Mouse (Mus musculus) left cerebral cortex, postnatal 10 days (tissue): Measurements from ENCODE around the gene Chka. TPM values are rescaled to one million over a fixed set of nuclear protein-coding genes. Genes with fewer than 3 reads are reported as not detected.

Experiments
- DNase-seq, 2 experiments: peaks; one replicate each; pipeline ENCODE4 v3.0.0; 2021 to 2022; ENCODE audit warnings: low spot score in 2 of 2, mixed read lengths in 1 of 2; ENCODE audit errors: extremely low spot score in 1 of 2
- intact Hi-C: fragments of 180-260 bp; cut with DNase I; formaldehyde crosslinking; loops from one replicate; pipeline ENCODE4 v1.15.1; 2025
- total RNA-seq, 2 experiments: library from RNA; stranded (reverse); gene quantifications; 2 replicates each; pipeline ENCODE4 v1.2.3; 2021

Chka gene
- total RNA-seq, 2 experiments from 2014 or later = 77.3 to 93.0 TPM

- DNase-seq = no peak
- intact Hi-C loops = no loop called here
Observed at GRCm38 (mm10) chr19:3845339-3845738, 6.2 kb upstream of the Chka start.

- DNase-seq = no peak
- intact Hi-C loops = no loop called here
Observed at GRCm38 (mm10) chr19:3845803-3846406, 5.7 kb upstream of the Chka start.

- intact Hi-C loops = no loop called here
- DNase-seq = no peak
Observed at GRCm38 (mm10) chr19:3846676-3847604, 4.6 kb upstream of the Chka start.

DNA sequence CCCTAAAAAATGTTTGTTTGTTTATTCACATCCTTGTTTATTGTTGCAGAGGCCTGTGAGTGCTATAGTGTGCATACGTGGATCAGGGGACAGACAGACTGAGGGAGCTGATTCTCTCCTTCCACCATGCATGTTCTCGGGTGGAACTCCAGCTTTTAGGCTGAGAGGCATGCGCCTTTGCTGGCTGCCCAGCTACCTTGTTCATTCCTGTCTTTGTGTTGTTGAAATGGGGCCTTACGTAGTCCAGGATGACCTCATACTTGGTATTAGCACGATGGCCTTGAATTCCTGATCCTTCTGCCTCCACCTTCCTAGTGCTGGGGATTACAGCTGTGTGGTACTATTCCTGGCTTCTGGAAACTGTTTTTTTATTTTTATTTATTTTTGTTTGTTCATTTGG, 3.9 kb upstream of the Chka start:
- no peak for DNase-seq
- intact Hi-C loops = no loop called here

GRCm38 (mm10) chr19:3848207-3848808, 3.3 kb upstream of the Chka start:
- intact Hi-C loops = no loop called here
- no peak for DNase-seq

DNA sequence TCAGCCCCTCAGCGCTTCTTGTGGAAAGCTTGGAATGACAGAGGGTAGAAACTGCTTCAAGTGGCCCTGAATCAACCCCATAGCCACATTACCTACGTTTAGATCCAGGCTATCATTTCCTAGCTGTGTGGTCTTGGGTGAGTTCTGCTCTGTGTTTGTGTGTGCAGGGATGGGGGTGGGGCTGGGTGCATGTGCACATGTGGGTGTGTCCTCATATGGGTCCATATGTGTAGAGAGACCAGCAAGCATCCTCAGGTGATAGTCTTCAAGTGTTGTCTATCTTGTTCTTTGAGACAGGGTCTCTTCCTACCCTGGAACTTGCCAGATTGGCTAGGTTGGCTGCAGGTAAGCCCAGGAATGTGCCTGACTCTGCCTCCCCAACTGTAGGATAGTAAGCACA, 2.3 kb upstream of the Chka start:
- intact Hi-C loops = no loop called here
- DNase-seq = no peak

DNA sequence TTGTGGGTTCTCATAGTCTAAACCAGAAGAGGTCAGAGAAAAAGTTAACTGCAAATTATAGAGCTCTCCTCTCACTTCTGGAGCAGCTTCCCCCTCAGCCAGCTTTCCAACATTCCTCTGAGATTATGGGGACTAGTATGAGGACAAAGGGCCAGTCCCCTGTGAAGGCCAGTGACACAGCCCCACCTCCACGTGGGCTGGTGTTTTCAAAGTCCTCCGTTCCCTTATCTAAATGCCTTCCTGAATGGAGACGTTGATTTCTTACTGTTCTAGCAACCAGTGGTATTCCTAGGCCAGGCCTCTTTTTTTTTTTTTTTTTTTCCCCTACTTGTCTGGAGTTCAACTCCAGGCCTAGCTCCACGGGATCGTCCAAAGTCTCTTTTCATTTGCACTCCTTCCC, 1.5 kb upstream of the Chka start:
- intact Hi-C loops = no loop called here

GRCm38 (mm10) chr19:3850847-3851469, 615 bp upstream of the Chka start:
- peak in 1 of 2 experiments; percentile 52 for DNase-seq
- intact Hi-C loops = no loop called here

More for the DNA sequence above, 1.5 kb upstream of the Chka start:
- DNase-seq = no peak

DNA sequence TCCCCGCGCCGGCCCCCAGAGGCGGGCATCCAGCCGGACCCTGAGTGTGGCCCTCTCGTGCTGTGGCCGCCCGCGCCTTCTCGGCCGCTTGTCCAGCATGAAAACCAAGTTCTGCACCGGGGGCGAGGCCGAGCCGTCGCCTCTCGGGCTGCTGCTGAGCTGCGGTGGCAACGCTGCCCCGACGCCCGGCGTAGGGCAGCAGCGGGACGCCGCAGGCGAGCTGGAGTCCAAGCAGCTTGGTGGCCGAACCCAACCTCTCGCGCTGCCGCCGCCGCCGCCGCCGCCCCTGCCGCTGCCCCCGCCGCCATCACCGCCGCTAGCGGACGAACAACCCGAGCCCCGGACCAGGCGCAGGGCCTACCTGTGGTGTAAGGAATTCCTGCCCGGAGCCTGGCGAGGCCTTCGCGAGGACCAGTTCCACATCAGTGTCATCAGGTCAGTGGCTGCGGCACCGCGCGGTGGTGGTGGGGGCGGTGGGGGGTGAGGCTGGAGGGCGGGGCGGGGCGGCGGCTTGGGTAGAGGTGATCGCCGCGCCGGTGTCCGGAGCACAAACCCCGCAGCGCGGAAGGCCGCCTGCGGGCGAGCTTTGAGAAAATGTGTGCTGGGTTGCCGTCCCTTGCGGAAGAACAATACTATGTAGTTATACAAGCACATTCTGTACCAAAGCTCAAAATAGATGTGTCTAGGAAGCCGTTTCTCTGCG, 557 bp downstream of the Chka start:
- peak; percentile 19 to 79 for DNase-seq
- intact Hi-C loops = no loop called here

DNA sequence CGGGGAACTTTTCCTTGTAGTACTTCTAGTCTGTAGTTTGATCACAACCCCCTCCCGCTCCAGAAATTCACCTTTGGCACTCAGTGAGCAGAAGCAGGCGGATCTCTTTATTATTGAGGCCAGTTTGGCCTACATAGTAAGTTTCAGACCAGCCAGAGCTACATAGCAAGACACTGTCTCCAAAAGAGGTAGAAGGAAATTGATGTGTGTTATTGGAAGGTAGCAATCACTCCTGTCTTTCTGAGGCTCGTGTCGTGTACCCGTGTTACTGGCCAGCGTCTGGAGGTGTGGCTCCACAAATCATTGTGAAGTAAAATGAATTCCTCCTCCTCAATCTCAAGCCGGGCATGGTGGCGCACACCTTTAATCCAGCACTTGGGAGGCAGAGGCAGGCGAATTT, 1.5 kb downstream of the Chka start:
- DNase-seq = no peak
- intact Hi-C loops = no loop called here

DNA sequence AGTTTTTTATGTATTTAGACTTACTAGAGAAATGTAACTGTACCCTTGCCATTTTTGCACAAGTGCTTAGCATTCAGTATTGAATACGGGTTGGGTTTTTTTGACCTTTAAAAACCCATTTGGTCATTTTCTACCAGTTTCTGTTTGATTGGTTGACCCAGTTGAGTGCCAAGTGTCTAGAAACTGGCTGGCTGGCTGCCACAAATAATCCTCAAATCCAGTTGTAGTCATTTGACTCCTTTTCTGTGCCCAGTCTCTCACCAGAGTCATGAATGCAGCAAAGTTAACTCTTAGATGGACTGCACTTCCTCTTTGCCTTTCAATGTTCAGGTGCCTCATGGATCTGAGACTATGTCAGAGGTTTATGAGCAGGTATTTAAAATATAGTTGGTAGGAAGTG, 2.3 kb downstream of the Chka start:
- peak in 1 of 2 experiments; percentile 30 for DNase-seq
- intact Hi-C loops = no loop called here

DNA sequence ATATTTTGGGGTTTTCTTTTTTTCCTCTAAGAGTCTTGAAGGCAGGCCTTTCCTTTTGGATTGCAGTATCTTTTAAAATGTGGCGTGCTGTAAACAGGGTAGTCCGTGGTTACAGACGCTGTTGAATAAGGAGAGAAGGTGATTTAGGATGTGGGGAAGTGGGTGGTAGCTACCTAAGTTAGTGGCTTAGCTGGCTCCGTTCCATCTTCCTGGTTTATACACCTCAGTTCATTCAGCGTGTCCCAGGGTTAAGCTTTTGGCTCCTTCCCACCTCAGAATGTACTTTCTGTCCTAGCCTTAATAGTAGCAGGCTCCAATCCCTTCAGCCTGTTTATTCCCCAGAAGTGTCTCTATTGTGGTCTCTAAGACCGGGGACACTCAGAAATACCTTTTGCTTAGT, 3.5 kb downstream of the Chka start:
- no peak for DNase-seq
- intact Hi-C loops = no loop called here

DNA sequence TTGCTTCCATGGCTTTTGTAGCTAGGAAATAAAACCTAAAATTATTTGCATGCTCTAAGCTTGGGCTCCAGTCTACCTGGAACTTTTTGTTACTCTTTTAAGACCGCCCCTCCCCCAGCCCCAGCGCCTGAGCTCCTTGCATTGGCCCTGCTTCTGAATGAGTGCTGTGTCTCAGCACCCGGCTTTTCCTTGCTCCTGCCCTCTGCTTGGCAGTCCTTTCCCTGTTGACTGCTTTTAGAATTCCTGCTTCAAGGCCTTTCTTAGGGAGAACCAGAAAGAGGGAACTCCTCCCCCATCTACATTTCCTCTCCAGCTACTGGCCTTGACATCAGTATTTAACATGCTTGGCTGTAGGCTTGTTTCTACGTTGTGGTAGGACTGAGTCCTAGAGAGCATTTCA, 4.0 kb downstream of the Chka start:
- DNase-seq = peak; percentile 21 to 51
- intact Hi-C loops = no loop called here

GRCm38 (mm10) chr19:3857220-3857619, 5.6 kb downstream of the Chka start:
- intact Hi-C loops = no loop called here
- no peak for DNase-seq

DNA sequence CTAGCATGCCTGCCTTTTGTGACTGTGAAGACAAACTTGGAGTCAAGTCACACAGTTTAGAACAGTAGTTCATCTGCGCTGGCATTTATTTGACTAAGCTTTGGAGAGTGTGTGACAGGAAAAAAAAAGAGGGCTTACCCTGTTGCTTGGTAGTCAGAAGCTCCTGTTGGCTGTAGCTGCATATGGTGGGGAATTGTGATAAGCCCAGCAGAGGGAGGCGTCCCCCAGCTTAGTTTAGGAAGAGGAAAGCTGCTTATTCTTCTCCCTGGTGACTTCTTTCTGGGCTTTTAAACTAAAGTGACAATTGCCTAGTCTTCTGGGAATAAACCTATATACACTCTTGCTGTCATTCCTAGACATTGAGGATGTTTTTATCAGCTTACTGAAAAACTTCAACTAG, 11.1 kb downstream of the Chka start:
- intact Hi-C loops = no loop called here
- no peak for DNase-seq

GRCm38 (mm10) chr19:3864960-3865359, 13.4 kb downstream of the Chka start:
- DNase-seq = no peak
- intact Hi-C loops = no loop called here

DNA sequence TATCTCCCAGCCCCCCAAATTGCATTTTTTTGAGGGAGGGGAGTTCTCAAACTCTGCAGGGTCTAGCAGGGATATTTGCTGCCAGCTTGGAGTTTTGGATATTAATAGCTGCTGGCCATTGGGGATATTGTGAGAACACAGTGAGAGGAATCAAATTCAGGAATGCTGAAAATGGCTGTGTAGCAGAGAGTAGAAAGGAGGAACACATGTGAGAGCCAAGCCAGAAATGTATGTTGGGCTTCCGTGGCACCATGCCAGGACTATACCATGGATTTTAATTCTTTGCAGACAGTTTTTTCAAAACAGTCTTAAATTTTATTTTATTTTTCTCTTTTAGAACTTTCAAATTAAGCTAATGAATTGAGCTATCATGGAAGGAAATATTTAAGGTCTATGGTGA, 16.7 kb downstream of the Chka start:
- peak in 1 of 2 experiments; percentile 18 for DNase-seq
- intact Hi-C loops = no loop called here

GRCm38 (mm10) chr19:3871468-3871867, 19.9 kb downstream of the Chka start:
- intact Hi-C loops = no loop called here
- no peak for DNase-seq

- DNase-seq = peak in 1 of 2 experiments; percentile 75
- intact Hi-C loops = no loop called here
Observed at GRCm38 (mm10) chr19:3872373-3872772, 20.8 kb downstream of the Chka start.
